Mouse (Mus musculus) neural tube, embryonic 12.5 days (tissue): ENCODE measurements around the gene Lrrc31. TPM values are rescaled to one million over a fixed set of nuclear protein-coding genes. Genes with fewer than 3 reads are reported as not detected.
A peak's percentile ranks its signal among the peaks of the same experiment; 100 is the strongest.

Experiments
- ATAC-seq: fragments of 200-750 bp; cut with Nextera tagmentation; 2 replicates; pipeline ENCODE4 v1.8.0; 2017; ENCODE audit warnings: low read depth, mild to moderate bottlenecking, moderate TSS enrichment, moderate library complexity; ENCODE audit not compliant: low FRiP score
- H3K27ac ChIP-seq: fragments of 300-500 bp; sonication (generic); 2 replicates; pipeline ENCODE4 v1.5.1; 2016
- H3K27me3 ChIP-seq: fragments of 300-500 bp; sonication (generic); replicated peaks from 2 replicates; pipeline ENCODE4 v1.6.1; 2016; ENCODE audit warnings: mild to moderate bottlenecking
- H3K36me3 ChIP-seq: fragments of 300-500 bp; sonication (generic); 2 replicates; pipeline ENCODE4 v1.6.1; 2016; ENCODE audit warnings: mild to moderate bottlenecking
- H3K4me1 ChIP-seq: fragments of 300-500 bp; sonication (generic); 2 replicates; pipeline ENCODE4 v1.6.1; 2016
- H3K4me2 ChIP-seq: fragments of 300-500 bp; sonication (generic); replicated peaks from 2 replicates; pipeline ENCODE4 v1.6.1; 2016; ENCODE audit warnings: mild to moderate bottlenecking
- H3K4me3 ChIP-seq: fragments of 300-500 bp; sonication (generic); 2 replicates; pipeline ENCODE4 v1.5.1; 2016
- H3K9ac ChIP-seq: fragments of 300-500 bp; sonication (generic); 2 replicates; pipeline ENCODE4 v1.6.1; 2016; ENCODE audit warnings: mild to moderate bottlenecking
- H3K9me3 ChIP-seq: fragments of 300-500 bp; sonication (generic); 2 replicates; pipeline ENCODE4 v1.6.1; 2016; ENCODE audit warnings: mild to moderate bottlenecking
- WGBS: fragments of 180-500 bp; shearing (Covaris S2); methylation state at CpG from one replicate; pipeline ENCODE4 v1.1.7; 2016; 5-methylcytosine and 5-hydroxymethylcytosine counted together
- polyA plus RNA-seq: library from polyadenylated mRNA; unstranded; fragments of >200 nt; fragmentation: Nextera tagmentation; extraction: Ambion mirVana; gene quantifications from 2 replicates; pipeline ENCODE4 v1.2.1, GENCODE M21; 2016

Lrrc31 gene
- polyA plus RNA-seq, 1 experiment from 2014 or later, result not detected

GRCm38 (mm10) chr3:30722461-30722860 is 22.8 kb upstream of the Lrrc31 start:
- no peaks in the 10 kb centered on the region for H3K4me1 ChIP-seq
- H3K9ac ChIP-seq, result no peak overlapping the region
- H3K4me3 ChIP-seq, result no peak overlapping the region
- no peak for ATAC-seq
- H3K9me3 ChIP-seq, result no peaks in the 10 kb centered on the region
- no peaks in the 10 kb centered on the region for H3K36me3 ChIP-seq
- no peaks in the 10 kb centered on the region for H3K27me3 ChIP-seq
- 74% methylated on average over 2 of the region's 2 CpGs for WGBS
- H3K27ac ChIP-seq, result no peak overlapping the region
- no peak overlapping the region for H3K4me2 ChIP-seq

GRCm38 (mm10) chr3:30722036-30722435 is 22.4 kb upstream of the Lrrc31 start:
- 86% methylated on average over 4 of the region's 4 CpGs for WGBS
- Histone ChIP-seq H3K27me3 (no peaks in the 10 kb centered on the region), H3K4me2 (no peak overlapping the region), H3K9ac (no peak overlapping the region), H3K9me3 (no peaks in the 10 kb centered on the region), H3K4me1 (no peaks in the 10 kb centered on the region), H3K36me3 (no peaks in the 10 kb centered on the region), H3K4me3 (no peak overlapping the region), H3K27ac (no peak overlapping the region)
- ATAC-seq, result no peak

- H3K36me3 ChIP-seq, result no peaks in the 10 kb centered on the region
Observed at GRCm38 (mm10) chr3:30718649-30719048, 19.0 kb upstream of the Lrrc31 start.

GRCm38 (mm10) chr3:30713334-30713733 is 13.7 kb upstream of the Lrrc31 start:
- Histone ChIP-seq H3K9me3 (no peaks in the 10 kb centered on the region), H3K27ac (no peak overlapping the region), H3K4me2 (no peak overlapping the region), H3K4me3 (no peak overlapping the region), H3K27me3 (no peaks in the 10 kb centered on the region), H3K4me1 (no peaks in the 10 kb centered on the region), H3K36me3 (no peaks in the 10 kb centered on the region), H3K9ac (no peak overlapping the region)
- 94% methylated on average over 1 of the region's 1 CpGs for WGBS
- ATAC-seq, result no peak

More at GRCm38 (mm10) chr3:30718649-30719048, 19.0 kb upstream of the Lrrc31 start:
- WGBS, result 87% methylated on average over 3 of the region's 3 CpGs
- Histone ChIP-seq H3K4me3 (no peak overlapping the region), H3K4me1 (no peaks in the 10 kb centered on the region), H3K4me2 (no peak overlapping the region), H3K9ac (no peak overlapping the region), H3K27me3 (no peaks in the 10 kb centered on the region), H3K27ac (no peak overlapping the region), H3K9me3 (no peaks in the 10 kb centered on the region)
- no peak for ATAC-seq

- ATAC-seq, result no peak
- no peak overlapping the region for H3K4me3 ChIP-seq
- no peaks in the 10 kb centered on the region for H3K27me3 ChIP-seq
- no peaks in the 10 kb centered on the region for H3K9me3 ChIP-seq
- H3K36me3 ChIP-seq, result no peaks in the 10 kb centered on the region
- no peak overlapping the region for H3K27ac ChIP-seq
- 86% methylated on average over 6 of the region's 6 CpGs for WGBS
- no peak overlapping the region for H3K4me2 ChIP-seq
- H3K9ac ChIP-seq, result no peak overlapping the region
- no peaks in the 10 kb centered on the region for H3K4me1 ChIP-seq
Observed at GRCm38 (mm10) chr3:30710191-30710590, 10.5 kb upstream of the Lrrc31 start.

GRCm38 (mm10) chr3:30706614-30707276 is 7.1 kb upstream of the Lrrc31 start:
- Histone ChIP-seq H3K4me1 (no peaks in the 10 kb centered on the region), H3K36me3 (no peaks in the 10 kb centered on the region), H3K9me3 (no peaks in the 10 kb centered on the region), H3K9ac (no peak overlapping the region), H3K27me3 (no peaks in the 10 kb centered on the region), H3K4me2 (no peak overlapping the region), H3K27ac (no peak overlapping the region), H3K4me3 (no peak overlapping the region)
- WGBS, result 91% methylated on average over 4 of the region's 4 CpGs
- ATAC-seq, result no peak

GRCm38 (mm10) chr3:30705977-30706376 is 6.3 kb upstream of the Lrrc31 start:
- H3K9ac ChIP-seq, result no peak overlapping the region
- H3K27me3 ChIP-seq, result no peaks in the 10 kb centered on the region
- H3K27ac ChIP-seq, result no peak overlapping the region
- no peak for ATAC-seq
- H3K4me1 ChIP-seq, result no peaks in the 10 kb centered on the region
- H3K9me3 ChIP-seq, result no peaks in the 10 kb centered on the region
- no peak overlapping the region for H3K4me2 ChIP-seq
- WGBS, result 83% methylated on average over 3 of the region's 3 CpGs
- no peak overlapping the region for H3K4me3 ChIP-seq
- H3K36me3 ChIP-seq, result no peaks in the 10 kb centered on the region

- no peaks in the 10 kb centered on the region for H3K9me3 ChIP-seq
- no peak for ATAC-seq
- H3K4me2 ChIP-seq, result no peak overlapping the region
- H3K27ac ChIP-seq, result no peak overlapping the region
- H3K9ac ChIP-seq, result no peak overlapping the region
- 47% methylated on average over 4 of the region's 4 CpGs for WGBS
- no peaks in the 10 kb centered on the region for H3K4me1 ChIP-seq
- no peak overlapping the region for H3K4me3 ChIP-seq
- no peaks in the 10 kb centered on the region for H3K36me3 ChIP-seq
- no peaks in the 10 kb centered on the region for H3K27me3 ChIP-seq
Observed at GRCm38 (mm10) chr3:30697891-30698290, 1.8 kb downstream of the Lrrc31 start.

- Histone ChIP-seq H3K27ac (no peak overlapping the region), H3K4me1 (no peaks in the 10 kb centered on the region), H3K4me3 (no peak overlapping the region), H3K4me2 (no peak overlapping the region), H3K9ac (no peak overlapping the region), H3K9me3 (no peaks in the 10 kb centered on the region), H3K27me3 (no peaks in the 10 kb centered on the region), H3K36me3 (no peaks in the 10 kb centered on the region)
- 19% methylated on average over 2 of the region's 2 CpGs for WGBS
- 0 out of 2 replicates have a peak, but pooled peaks have one; percentile 17 for ATAC-seq
Observed at GRCm38 (mm10) chr3:30696346-30696745, 3.3 kb downstream of the Lrrc31 start.

GRCm38 (mm10) chr3:30695661-30696060 is 4.0 kb downstream of the Lrrc31 start:
- H3K4me1 ChIP-seq, result no peaks in the 10 kb centered on the region
- no peaks in the 10 kb centered on the region for H3K36me3 ChIP-seq
- no peaks in the 10 kb centered on the region for H3K9me3 ChIP-seq
- 96% methylated on average over 2 of the region's 2 CpGs for WGBS
- ATAC-seq, result no peak
- H3K4me3 ChIP-seq, result no peak overlapping the region
- no peak overlapping the region for H3K27ac ChIP-seq
- no peak overlapping the region for H3K9ac ChIP-seq
- H3K4me2 ChIP-seq, result no peak overlapping the region
- no peaks in the 10 kb centered on the region for H3K27me3 ChIP-seq

GRCm38 (mm10) chr3:30690976-30691375 is 8.7 kb downstream of the Lrrc31 start:
- 77% methylated on average over 7 of the region's 7 CpGs for WGBS
- no peaks in the 10 kb centered on the region for H3K4me1 ChIP-seq

GRCm38 (mm10) chr3:30687216-30687615 is 12.4 kb downstream of the Lrrc31 start:
- no peak for ATAC-seq
- Histone ChIP-seq H3K27me3 (no peaks in the 10 kb centered on the region), H3K4me1 (no peaks in the 10 kb centered on the region), H3K36me3 (no peaks in the 10 kb centered on the region), H3K9me3 (no peaks in the 10 kb centered on the region), H3K27ac (no peak overlapping the region), H3K4me3 (no peak overlapping the region), H3K4me2 (no peak overlapping the region), H3K9ac (no peak overlapping the region)
- 77% methylated on average over 3 of the region's 3 CpGs for WGBS

More at GRCm38 (mm10) chr3:30690976-30691375, 8.7 kb downstream of the Lrrc31 start:
- Histone ChIP-seq H3K27me3 (no peaks in the 10 kb centered on the region), H3K9me3 (no peaks in the 10 kb centered on the region), H3K9ac (no peak overlapping the region), H3K4me3 (no peak overlapping the region), H3K27ac (no peak overlapping the region), H3K4me2 (no peak overlapping the region), H3K36me3 (no peaks in the 10 kb centered on the region)
- ATAC-seq, result no peak

- no peak overlapping the region for H3K4me3 ChIP-seq
- H3K27me3 ChIP-seq, result no peaks in the 10 kb centered on the region
- H3K9ac ChIP-seq, result no peak overlapping the region
- no peak overlapping the region for H3K4me2 ChIP-seq
- 85% methylated on average over 6 of the region's 6 CpGs for WGBS
- H3K27ac ChIP-seq, result no peak overlapping the region
- no peaks in the 10 kb centered on the region for H3K4me1 ChIP-seq
- H3K9me3 ChIP-seq, result no peaks in the 10 kb centered on the region
- ATAC-seq, result no peak
- no peaks in the 10 kb centered on the region for H3K36me3 ChIP-seq
Observed at GRCm38 (mm10) chr3:30683190-30683589, 16.5 kb downstream of the Lrrc31 start.
